Mouse (Mus musculus): Measurements from ENCODE around the gene Slc8b1.
A peak's percentile ranks its signal among the peaks of the same experiment; 100 is the strongest.

The Slc8b1 gene

GRCm38 (mm10) chr5:120510982-120511642 is at the start of gene Slc8b1:
Gene Slc8b1 (plus strand): TSS chr5:120511168.
- DNase-seq (ENCODE audit: low spot score), result peak; percentile 88

- no peak for DNase-seq (ENCODE audit: low spot score)
Observed at GRCm38 (mm10) chr5:120461902-120462301, 49.1 kb upstream of the Slc8b1 start.

GRCm38 (mm10) chr5:120464321-120464720 is 46.6 kb upstream of the Slc8b1 start:
- DNase-seq (ENCODE audit: low spot score), result peak; percentile 40

- peak; percentile 29 for DNase-seq (ENCODE audit: low spot score)
Observed at GRCm38 (mm10) chr5:120465062-120465461, 45.9 kb upstream of the Slc8b1 start.

- peak; percentile 52 for DNase-seq (ENCODE audit: low spot score)
Observed at GRCm38 (mm10) chr5:120465860-120466259, 45.1 kb upstream of the Slc8b1 start.

GRCm38 (mm10) chr5:120467026-120467425 is 43.9 kb upstream of the Slc8b1 start:
- DNase-seq (ENCODE audit: low spot score), result no peak

GRCm38 (mm10) chr5:120468336-120468735 is 42.6 kb upstream of the Slc8b1 start:
- no peak for DNase-seq (ENCODE audit: low spot score)

GRCm38 (mm10) chr5:120468830-120469229 is 42.1 kb upstream of the Slc8b1 start:
- no peak for DNase-seq (ENCODE audit: low spot score)

GRCm38 (mm10) chr5:120471538-120471937 is 39.4 kb upstream of the Slc8b1 start:
- no peak for DNase-seq (ENCODE audit: low spot score)

- no peak for DNase-seq (ENCODE audit: low spot score)
Observed at GRCm38 (mm10) chr5:120472770-120473169, 38.2 kb upstream of the Slc8b1 start, which contains the start of gene Sdsl. Gene Sdsl (minus strand): TSS chr5:120472810.

- no peak for DNase-seq (ENCODE audit: low spot score)
Observed at GRCm38 (mm10) chr5:120473361-120473760, 37.6 kb upstream of the Slc8b1 start.

GRCm38 (mm10) chr5:120475861-120476260 is 35.1 kb upstream of the Slc8b1 start:
- no peak for DNase-seq (ENCODE audit: low spot score)

- DNase-seq (ENCODE audit: low spot score), result no peak
Observed at GRCm38 (mm10) chr5:120476296-120476695, 34.7 kb upstream of the Slc8b1 start, which contains the start of gene Sds. Gene Sds (plus strand): TSS chr5:120476526.

- DNase-seq (ENCODE audit: low spot score), result no peak
Observed at GRCm38 (mm10) chr5:120477993-120478392, 33.0 kb upstream of the Slc8b1 start.

- DNase-seq (ENCODE audit: low spot score), result no peak
Observed at GRCm38 (mm10) chr5:120479538-120479937, 31.4 kb upstream of the Slc8b1 start.

- DNase-seq (ENCODE audit: low spot score), result no peak
Observed at GRCm38 (mm10) chr5:120481205-120481604, 29.8 kb upstream of the Slc8b1 start.

- no peak for DNase-seq (ENCODE audit: low spot score)
Observed at GRCm38 (mm10) chr5:120483399-120483798, 27.6 kb upstream of the Slc8b1 start.

GRCm38 (mm10) chr5:120487844-120488243 is 23.1 kb upstream of the Slc8b1 start:
- no peak for DNase-seq (ENCODE audit: low spot score)

- no peak for DNase-seq (ENCODE audit: low spot score)
Observed at GRCm38 (mm10) chr5:120490679-120491192, 20.2 kb upstream of the Slc8b1 start.

GRCm38 (mm10) chr5:120492437-120492836 is 18.5 kb upstream of the Slc8b1 start:
- no peak for DNase-seq (ENCODE audit: low spot score)

- no peak for DNase-seq (ENCODE audit: low spot score)
Observed at GRCm38 (mm10) chr5:120493440-120493839, 17.5 kb upstream of the Slc8b1 start.

- DNase-seq (ENCODE audit: low spot score), result no peak
Observed at GRCm38 (mm10) chr5:120493873-120494395, 17.0 kb upstream of the Slc8b1 start.

- no peak for DNase-seq (ENCODE audit: low spot score)
Observed at GRCm38 (mm10) chr5:120495064-120495702, 15.8 kb upstream of the Slc8b1 start.
